Mouse (Mus musculus): Measurements from ENCODE around the gene Pros1. TPM values are rescaled to one million over a fixed set of nuclear protein-coding genes. Genes with fewer than 3 reads are reported as not detected.

The Pros1 gene
- polyA plus RNA-seq, 1 experiment = not detected

GRCm38 (mm10) chr16:62964361-62964763, 110.3 kb downstream of the Pros1 start:
- no peaks in the 10 kb centered on the region for H3K36me3 ChIP-seq (ENCODE audit: control insufficient read depth)
- H3K4me1 ChIP-seq (ENCODE audit: control insufficient read depth) = no peaks in the 10 kb centered on the region
- H3K4me3 ChIP-seq (replicated peaks) = no peak overlapping the region
- TF ChIP-seq GATA1 (IDR thresholded peaks at IDR 0.05; ENCODE audit: low read length) = no peak
- TF ChIP-seq TAL1 (IDR thresholded peaks at IDR 0.05; ENCODE audit: low read length) = no peak
- peaks cover 2% of the 10 kb centered on the region; the same call in 1 of the 2 replicates for H3K9me3 ChIP-seq (ENCODE audit: control insufficient read depth, low read length)
- no peaks in the 10 kb centered on the region for H3K27me3 ChIP-seq (ENCODE audit: control insufficient read depth)

- Histone ChIP-seq H3K27me3 (ENCODE audit: control insufficient read depth) (no peaks in the 10 kb centered on the region), H3K36me3 (ENCODE audit: control insufficient read depth) (no peaks in the 10 kb centered on the region), H3K4me3 (replicated peaks) (no peak overlapping the region), H3K4me1 (ENCODE audit: control insufficient read depth) (no peaks in the 10 kb centered on the region), H3K9me3 (ENCODE audit: control insufficient read depth, low read length) (no peaks in the 10 kb centered on the region)
- TF ChIP-seq GATA1 (IDR thresholded peaks at IDR 0.05; ENCODE audit: low read length) = no peak
- TF ChIP-seq TAL1 (IDR thresholded peaks at IDR 0.05; ENCODE audit: low read length) = no peak
These were observed 117.7 kb downstream of the Pros1 start for GRCm38 (mm10) chr16:62971673-62972332.

GRCm38 (mm10) chr16:62974926-62975325, 120.8 kb downstream of the Pros1 start:
- no peaks in the 10 kb centered on the region for H3K27me3 ChIP-seq (ENCODE audit: control insufficient read depth)
- no peak for TF ChIP-seq TAL1 (IDR thresholded peaks at IDR 0.05; ENCODE audit: low read length)
- no peak for TF ChIP-seq GATA1 (IDR thresholded peaks at IDR 0.05; ENCODE audit: low read length)

More at GRCm38 (mm10) chr16:62974926-62975325, 120.8 kb downstream of the Pros1 start:
- H3K9me3 ChIP-seq (ENCODE audit: control insufficient read depth, low read length) = no peaks in the 10 kb centered on the region
- H3K4me3 ChIP-seq (replicated peaks) = no peak overlapping the region
- H3K36me3 ChIP-seq (ENCODE audit: control insufficient read depth) = no peaks in the 10 kb centered on the region
- no peaks in the 10 kb centered on the region for H3K4me1 ChIP-seq (ENCODE audit: control insufficient read depth)

Other genes starting within 250 kb of the Pros1 start
- 0.26 and 0.30 TPM in 2 replicates for gene Nsun3, start 67.5 kb upstream of the Pros1 start, polyA plus RNA-seq (2012)
- gene Stx19, start 39.6 kb upstream of the Pros1 start, polyA plus RNA-seq (2012) = not detected in 2 replicates
- gene Arl13b, start 7.3 kb upstream of the Pros1 start, polyA plus RNA-seq (2012) = 0.11 and 0.24 TPM in 2 replicates